Mouse (Mus musculus) myocyte (in vitro differentiated cells): ENCODE measurements around the gene Syt12. TPM values are rescaled to one million over a fixed set of nuclear protein-coding genes. Genes with fewer than 3 reads are reported as not detected.

ENCODE experiments used
- H3K27me3 ChIP-seq: one replicate; pipeline ENCODE4 v1.6.1; 2011; ENCODE audit not compliant: control insufficient read depth, insufficient read depth, insufficient read length
- H3K36me3 ChIP-seq: one replicate; pipeline ENCODE4 v1.6.1; 2011; ENCODE audit not compliant: control insufficient read depth, insufficient read depth
- H3K4me2 ChIP-seq: one replicate; pipeline ENCODE4 v1.6.1; 2011; ENCODE audit warnings: low read depth, control low read depth
- H3K4me3 ChIP-seq: one replicate; pipeline ENCODE4 v1.5.1; 2011; ENCODE audit warnings: mild to moderate bottlenecking, control low read depth, moderate library complexity
- H3K79me2 ChIP-seq: one replicate; pipeline ENCODE4 v1.6.1; 2011; ENCODE audit not compliant: control insufficient read depth, insufficient read depth
- H3ac ChIP-seq: one replicate; pipeline ENCODE4 v1.6.1; 2011; ENCODE audit not compliant: control insufficient read depth, insufficient read length
- CEBPB ChIP-seq: IDR thresholded peaks from 2 replicates; pipeline ENCODE4 v1.6.1; 2011; ENCODE audit warnings: mild to moderate bottlenecking, moderate library complexity; ENCODE audit not compliant: poor library complexity, insufficient read depth, severe bottlenecking
- E2F4 ChIP-seq: IDR thresholded peaks from one replicate; pipeline ENCODE4 v1.6.1; 2011; ENCODE audit warnings: mild to moderate bottlenecking, control low read depth, moderate library complexity; ENCODE audit not compliant: insufficient read depth
- MAX ChIP-seq: IDR thresholded peaks from one replicate; pipeline ENCODE4 v1.6.1; 2011; ENCODE audit warnings: low read depth, mild to moderate bottlenecking, control low read depth
- MYOD1 ChIP-seq, 3 experiments: IDR thresholded peaks; one replicate each; pipeline ENCODE4 v1.6.1; 2011; ENCODE audit warnings: control low read depth in 2 of 3, low read depth in 2 of 3, mild to moderate bottlenecking in 2 of 3, moderate library complexity in 1 of 3; ENCODE audit not compliant: insufficient read length in 2 of 3, control insufficient read depth in 1 of 3
- MYOG ChIP-seq, 3 experiments: IDR thresholded peaks; one replicate each; pipeline ENCODE4 v1.6.1; 2011; ENCODE audit warnings: control low read depth in 2 of 3, low read depth in 2 of 3, mild to moderate bottlenecking in 2 of 3; ENCODE audit not compliant: insufficient read length in 2 of 3, control insufficient read depth in 1 of 3, insufficient read depth in 1 of 3
- POLR2A ChIP-seq: IDR thresholded peaks from one replicate; pipeline ENCODE4 v1.6.1; 2011; ENCODE audit warnings: low read depth, mild to moderate bottlenecking, control low read depth, moderate library complexity; ENCODE audit not compliant: insufficient read length
- POLR2AphosphoS2 ChIP-seq: IDR thresholded peaks from one replicate; pipeline ENCODE4 v1.6.1; 2011; ENCODE audit warnings: low read depth, control low read depth; ENCODE audit not compliant: insufficient read length
- REST ChIP-seq: IDR thresholded peaks from one replicate; pipeline ENCODE4 v1.6.1; 2011; ENCODE audit warnings: mild to moderate bottlenecking, control low read depth, moderate library complexity; ENCODE audit not compliant: insufficient read depth, insufficient read length
- SRF ChIP-seq: IDR thresholded peaks from one replicate; pipeline ENCODE4 v1.6.1; 2011; ENCODE audit warnings: low read depth; ENCODE audit not compliant: control insufficient read depth, insufficient read length
- TCF12 ChIP-seq: IDR thresholded peaks from one replicate; pipeline ENCODE4 v1.6.1; 2011; ENCODE audit warnings: mild to moderate bottlenecking, control low read depth; ENCODE audit not compliant: poor library complexity, insufficient read depth, severe bottlenecking
- TCF3 ChIP-seq: IDR thresholded peaks from one replicate; pipeline ENCODE4 v1.6.1; 2011; ENCODE audit warnings: low read depth, control low read depth; ENCODE audit not compliant: insufficient read length
- USF1 ChIP-seq: IDR thresholded peaks from one replicate; pipeline ENCODE4 v1.6.1; 2011; ENCODE audit warnings: low read depth, mild to moderate bottlenecking, control low read depth, moderate library complexity
- polyA plus RNA-seq: library from polyadenylated mRNA; unstranded; fragments of >200 nt; fragmentation: generic; extraction: Trizol; gene quantifications from one replicate; pipeline ENCODE4 v1.2.1, GENCODE M21; 2012; ENCODE audit warnings: missing spikeins

Syt12 gene
- polyA plus RNA-seq, 1 experiment = 22.3 TPM

GRCm38 (mm10) chr19:4433756-4434155 lies 43.5 kb downstream of the Syt12 start:
- Histone ChIP-seq H3K36me3 (no peaks in the 10 kb centered on the region), H3K4me3 (no peak overlapping the region), H3K27me3 (no peaks in the 10 kb centered on the region), H3K4me2 (no peak overlapping the region), H3ac (no peak overlapping the region), H3K79me2 (peaks cover 13% of the 10 kb centered on the region)
- TF ChIP-seq MAX (no peak), POLR2AphosphoS2 (no peak), REST (no peak), POLR2A (no peak), MYOG (IDR thresholded peaks at IDR 0.05; ENCODE audit: control insufficient read depth in 1 of 3, insufficient read depth in 1 of 3, insufficient read length in 2 of 3, low read depth in 2 of 3) (no peak), MYOD1 (IDR thresholded peaks at IDR 0.05; ENCODE audit: control insufficient read depth in 1 of 3, insufficient read length in 2 of 3, low read depth in 2 of 3) (no peak), CEBPB (no peak), TCF12 (no peak), USF1 (no peak), TCF3 (no peak), E2F4 (no peak), SRF (no peak)

DNA sequence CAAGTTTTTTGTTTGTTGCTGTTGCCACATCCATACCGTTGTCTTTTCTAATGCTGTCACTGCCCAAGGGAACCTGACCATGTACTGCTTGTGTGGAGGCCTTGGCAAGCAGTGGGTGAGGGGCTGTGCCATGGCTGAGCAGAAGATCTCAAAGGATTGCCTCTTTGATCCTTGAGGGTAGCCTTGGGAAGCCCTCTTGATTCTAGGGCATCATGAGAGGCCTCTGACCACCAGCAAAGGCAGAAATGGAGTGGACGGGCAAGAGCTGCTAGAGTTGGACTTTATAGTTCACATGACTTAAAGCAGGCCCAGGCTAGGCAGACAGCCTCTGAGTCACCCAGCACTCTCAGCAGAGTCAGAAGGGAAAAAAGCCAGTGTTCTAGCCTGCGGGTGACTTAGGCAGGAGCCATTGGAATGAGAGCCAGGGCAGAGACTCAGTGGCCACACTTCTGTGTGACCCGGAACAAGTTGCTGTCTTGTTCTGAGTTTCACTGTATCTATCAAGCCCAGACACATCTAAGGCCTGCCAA lies 47.1 kb downstream of the Syt12 start:
- no peak overlapping the region for H3K4me3 ChIP-seq
- H3K27me3 ChIP-seq = no peaks in the 10 kb centered on the region
- H3K36me3 ChIP-seq = no peaks in the 10 kb centered on the region
- H3ac ChIP-seq = no peak overlapping the region
- no peak overlapping the region for H3K4me2 ChIP-seq
- no peak for TF ChIP-seq CEBPB
- no peak for TF ChIP-seq POLR2AphosphoS2
- TF ChIP-seq MYOD1 (IDR thresholded peaks at IDR 0.05; ENCODE audit: control insufficient read depth in 1 of 3, insufficient read length in 2 of 3, low read depth in 2 of 3) = no peak
- TF ChIP-seq SRF = no peak
- TF ChIP-seq MYOG (IDR thresholded peaks at IDR 0.05; ENCODE audit: control insufficient read depth in 1 of 3, insufficient read depth in 1 of 3, insufficient read length in 2 of 3, low read depth in 2 of 3) = no peak
- no peak for TF ChIP-seq TCF12
- TF ChIP-seq TCF3 = no peak
- TF ChIP-seq USF1 = no peak
- no peak for TF ChIP-seq POLR2A
- H3K79me2 ChIP-seq = no peaks in the 10 kb centered on the region

GRCm38 (mm10) chr19:4425610-4426366 lies 51.5 kb downstream of the Syt12 start:
- no peak overlapping the region for H3K4me3 ChIP-seq
- no peak overlapping the region for H3K4me2 ChIP-seq
- no peak overlapping the region for H3ac ChIP-seq
- TF ChIP-seq CEBPB (no peak), USF1 (no peak), TCF3 (no peak), MAX (no peak), POLR2A (no peak), POLR2AphosphoS2 (no peak), MYOG (IDR thresholded peaks at IDR 0.05; ENCODE audit: control insufficient read depth in 1 of 3, insufficient read depth in 1 of 3, insufficient read length in 2 of 3, low read depth in 2 of 3) (no peak), REST (no peak), MYOD1 (IDR thresholded peaks at IDR 0.05; ENCODE audit: control insufficient read depth in 1 of 3, insufficient read length in 2 of 3, low read depth in 2 of 3) (no peak), TCF12 (no peak), E2F4 (no peak), SRF (no peak)
- H3K27me3 ChIP-seq = no peaks in the 10 kb centered on the region
- H3K79me2 ChIP-seq = no peaks in the 10 kb centered on the region
- H3K36me3 ChIP-seq = no peaks in the 10 kb centered on the region

GRCm38 (mm10) chr19:4423021-4423420 lies 54.2 kb downstream of the Syt12 start:
- Histone ChIP-seq H3ac (no peak overlapping the region), H3K4me2 (no peak overlapping the region), H3K27me3 (no peaks in the 10 kb centered on the region), H3K79me2 (no peaks in the 10 kb centered on the region), H3K4me3 (no peak overlapping the region), H3K36me3 (no peaks in the 10 kb centered on the region)
- no peak for TF ChIP-seq MYOD1 (IDR thresholded peaks at IDR 0.05; ENCODE audit: control insufficient read depth in 1 of 3, insufficient read length in 2 of 3, low read depth in 2 of 3)
- no peak for TF ChIP-seq TCF12
- TF ChIP-seq E2F4 = no peak
- no peak for TF ChIP-seq USF1
- no peak for TF ChIP-seq MAX
- TF ChIP-seq MYOG (IDR thresholded peaks at IDR 0.05; ENCODE audit: control insufficient read depth in 1 of 3, insufficient read depth in 1 of 3, insufficient read length in 2 of 3, low read depth in 2 of 3) = no peak
- TF ChIP-seq POLR2A = no peak
- TF ChIP-seq CEBPB = no peak
- TF ChIP-seq POLR2AphosphoS2 = no peak
- no peak for TF ChIP-seq TCF3
